Mouse (Mus musculus) naive thymus-derived CD4-positive, alpha-beta T cell, adult 2 months (primary cell): ENCODE results near the gene Syngr1.
A peak's percentile ranks its signal among the peaks of the same experiment; 100 is the strongest.

Source experiments
- DNase-seq: peaks from one replicate; pipeline ENCODE4 v3.0.0-alpha.2; 2011; ENCODE audit warnings: low read depth

Gene Syngr1

GRCm38 (mm10) chr15:80070095-80070644 is 21.0 kb upstream of the Syngr1 start:
- no peak for DNase-seq

DNA sequence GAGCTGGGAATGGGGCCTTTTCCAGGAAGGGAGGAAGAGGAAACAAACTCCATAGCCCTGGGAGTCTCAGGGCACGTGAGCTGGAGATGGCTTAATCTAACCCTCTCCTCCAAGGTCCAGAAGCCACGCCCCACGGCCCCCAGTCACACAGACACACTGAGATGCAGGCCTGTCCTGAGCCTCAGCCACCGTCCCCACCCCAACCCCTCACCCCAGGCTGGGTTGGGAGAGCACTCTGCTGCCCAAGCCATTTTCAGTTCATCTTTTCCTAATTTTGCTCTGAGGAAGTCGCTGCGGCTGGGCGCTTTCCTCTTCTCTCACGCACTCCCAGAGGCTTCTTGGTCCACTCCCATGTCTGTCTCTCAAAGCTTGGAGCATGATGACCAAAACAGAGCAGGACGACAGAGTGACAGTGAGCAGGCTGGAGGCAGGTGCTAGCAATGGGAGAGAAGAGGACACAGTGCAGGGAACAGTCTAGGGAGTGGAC is 19.1 kb upstream of the Syngr1 start:
- no peak for DNase-seq

DNA sequence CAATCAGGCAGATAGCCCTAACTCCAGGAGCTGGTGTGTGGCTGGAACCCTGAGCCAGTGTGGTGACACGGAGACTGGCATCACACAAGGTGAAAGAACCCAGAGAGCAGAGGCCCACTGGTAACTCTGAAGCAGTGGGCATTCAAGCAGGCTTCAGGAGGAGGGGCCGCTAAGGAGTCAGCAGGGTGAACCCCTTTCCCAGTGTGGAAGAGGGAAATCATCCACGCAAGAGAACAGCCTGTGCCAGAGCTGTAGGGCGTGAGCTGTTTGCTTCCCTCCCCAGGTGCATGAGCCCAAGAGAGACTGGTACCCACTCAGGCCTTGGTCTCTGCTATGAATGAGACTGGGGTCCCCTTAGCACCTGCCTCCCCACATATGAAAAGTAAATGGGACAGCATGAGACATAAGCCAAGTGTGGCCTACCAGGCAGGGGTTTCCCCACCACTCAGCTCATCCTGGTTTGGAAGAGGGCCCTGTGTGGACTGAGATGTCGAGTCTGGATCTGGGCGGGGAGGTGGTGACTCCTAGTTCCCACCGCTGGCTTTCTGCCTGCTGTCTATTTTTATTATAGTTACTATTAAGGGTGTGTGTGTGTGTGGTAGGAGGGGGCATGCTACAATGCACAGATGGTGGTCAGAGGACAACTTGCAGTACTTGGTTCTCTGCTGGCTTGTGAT is 18.4 kb upstream of the Syngr1 start:
- no peak for DNase-seq

GRCm38 (mm10) chr15:80073256-80073621 is 17.9 kb upstream of the Syngr1 start:
- DNase-seq = no peak

GRCm38 (mm10) chr15:80074663-80075373 is 16.3 kb upstream of the Syngr1 start:
- no peak for DNase-seq

DNA sequence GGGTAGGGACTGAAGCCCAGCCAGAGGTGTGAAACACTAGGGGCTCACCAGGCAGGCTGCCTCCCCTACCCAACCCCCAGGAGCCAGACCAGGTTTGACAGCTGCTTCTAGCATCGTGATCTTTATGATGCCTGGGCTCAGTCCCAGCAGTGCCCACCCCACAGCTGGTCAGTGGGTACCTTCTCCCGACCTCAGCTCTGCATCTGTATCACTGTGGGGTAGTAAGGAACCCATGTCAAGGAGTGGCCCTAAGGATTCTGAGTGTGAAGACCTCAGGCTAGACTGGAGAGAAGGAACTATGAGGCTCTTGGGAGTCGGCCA is 15.8 kb upstream of the Syngr1 start:
- DNase-seq = no peak

- peak; percentile 9 for DNase-seq
Observed at GRCm38 (mm10) chr15:80075733-80076337, 15.3 kb upstream of the Syngr1 start.

GRCm38 (mm10) chr15:80076338-80077136 is 14.6 kb upstream of the Syngr1 start:
- DNase-seq = peak; percentile 86

GRCm38 (mm10) chr15:80078058-80078814 is 12.9 kb upstream of the Syngr1 start:
- no peak for DNase-seq

GRCm38 (mm10) chr15:80079129-80079668 is 11.9 kb upstream of the Syngr1 start:
- DNase-seq = no peak

DNA sequence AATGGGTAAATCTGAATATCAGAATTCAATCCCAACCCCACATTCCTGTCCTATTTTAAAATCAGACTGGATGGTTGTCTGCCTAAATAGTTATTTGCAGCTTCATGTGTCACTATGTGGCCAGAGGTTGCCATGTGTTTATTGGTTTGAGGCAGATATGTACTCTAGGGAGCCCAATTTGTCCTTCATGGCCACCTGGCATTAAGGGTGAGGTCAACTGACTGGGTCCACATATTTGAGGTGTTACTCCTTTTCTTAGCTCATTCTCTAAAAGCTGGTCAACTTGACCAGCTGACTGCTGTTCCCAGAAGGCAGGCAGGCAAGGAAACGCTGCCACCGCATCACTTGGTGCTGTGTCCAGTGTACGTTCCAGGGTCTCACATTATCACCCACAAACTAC is 11.2 kb upstream of the Syngr1 start:
- no peak for DNase-seq

DNA sequence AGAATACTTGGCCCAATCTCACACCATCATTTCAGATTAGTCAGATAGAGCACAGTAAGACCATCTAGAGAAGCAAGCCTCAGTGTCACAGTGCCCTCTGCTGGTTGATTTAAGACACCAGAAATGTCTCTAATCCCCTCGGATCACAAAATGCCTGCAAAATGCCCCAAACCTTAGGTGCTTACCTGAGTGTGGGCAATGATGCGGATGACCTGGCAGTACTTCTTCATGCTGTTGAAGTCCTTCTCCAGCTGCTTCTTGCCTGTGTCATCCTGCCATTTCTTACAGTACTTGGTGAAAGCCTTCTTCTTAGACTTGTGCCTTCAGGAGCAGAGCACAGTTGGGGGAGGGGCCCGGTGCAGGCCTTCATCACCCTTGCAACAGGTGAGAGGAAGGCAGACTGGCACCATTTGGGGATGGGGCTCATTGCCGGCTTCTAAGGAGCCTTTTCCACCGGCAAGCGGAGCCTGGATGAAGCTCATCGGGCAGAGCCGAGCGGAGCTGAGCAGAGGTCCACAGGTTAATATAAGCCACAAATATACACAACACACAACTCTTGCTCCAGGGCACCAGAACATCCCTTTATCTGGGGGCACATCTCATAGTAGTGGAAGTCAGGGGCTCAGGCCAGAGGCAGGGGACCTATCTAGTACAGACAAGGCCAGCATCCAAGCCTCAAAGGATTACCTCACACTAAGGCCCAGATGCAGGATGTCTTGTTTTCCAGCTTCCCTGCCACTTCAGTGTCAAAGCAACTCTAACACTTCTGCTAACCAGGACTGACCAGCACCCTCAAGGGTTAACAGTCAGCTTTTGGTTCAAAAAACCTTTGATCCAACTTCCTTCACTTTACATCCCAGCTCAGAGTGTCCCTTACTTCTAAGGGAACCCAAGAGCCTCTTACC is 10.2 kb upstream of the Syngr1 start:
- DNase-seq = peak; percentile 88

DNA sequence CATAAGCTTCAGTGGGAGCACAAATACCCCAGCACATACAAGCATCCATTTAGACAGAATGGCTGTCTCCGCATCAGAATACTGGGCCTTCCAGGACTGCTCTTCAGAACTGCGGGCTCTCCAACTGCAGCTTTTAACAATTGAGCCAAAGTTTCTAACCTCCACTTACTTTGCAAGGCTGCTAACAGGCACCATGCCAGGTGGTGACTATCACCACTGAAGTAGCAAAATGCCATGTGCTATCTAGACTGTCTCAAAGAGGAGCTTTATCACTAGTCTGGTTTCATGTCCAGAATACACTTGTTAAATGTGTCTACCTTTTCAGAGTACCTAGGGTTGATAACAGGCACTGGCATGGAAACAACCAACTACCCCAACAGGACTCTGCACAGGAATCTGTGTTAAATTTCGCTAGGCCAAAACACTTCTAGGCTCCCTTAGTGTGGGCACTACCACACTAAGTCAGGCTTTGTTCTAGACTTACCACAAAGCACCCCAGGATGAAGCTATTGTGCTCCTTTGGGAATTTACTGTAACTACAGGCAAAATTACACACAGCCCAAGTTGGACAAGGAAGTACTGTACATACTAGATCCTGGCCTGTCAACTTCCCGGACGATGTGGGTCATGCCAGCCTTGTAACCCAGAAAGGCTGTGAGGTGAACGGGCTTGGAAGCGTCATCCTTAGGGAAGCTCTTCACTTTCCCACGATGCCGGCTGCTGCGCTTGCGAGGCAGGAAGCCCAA is 9.2 kb upstream of the Syngr1 start:
- DNase-seq = peak; percentile 42

DNA sequence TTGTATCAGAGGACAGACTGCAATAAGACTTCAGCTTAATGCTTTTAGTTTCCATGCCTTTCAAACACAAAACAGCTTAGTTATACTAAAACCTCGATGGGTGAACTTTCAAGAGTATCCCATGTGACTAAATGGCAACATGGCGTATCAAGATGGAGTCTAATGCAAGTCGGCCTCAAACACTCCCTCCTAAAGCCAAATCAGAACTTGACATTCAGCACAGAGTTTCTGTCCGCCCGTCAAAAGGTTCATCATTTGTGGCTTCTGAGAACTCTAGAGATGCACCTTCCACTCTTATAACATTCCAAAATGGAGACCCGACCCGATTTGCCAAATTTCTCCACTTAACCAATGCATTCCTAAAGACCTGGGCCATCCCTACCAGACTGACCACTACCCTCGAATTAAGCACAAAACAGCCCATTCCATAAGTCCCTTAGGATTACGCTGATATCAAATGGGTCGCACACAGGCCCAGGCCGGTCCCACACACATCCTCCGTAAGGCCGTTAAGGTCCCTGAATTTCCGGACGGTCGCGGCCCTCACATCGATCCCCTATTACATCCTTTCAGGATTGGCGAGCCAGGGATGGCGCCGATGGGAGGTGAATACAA is 8.4 kb upstream of the Syngr1 start:
- DNase-seq = peak; percentile 63

- peak; percentile 100 for DNase-seq
Observed at GRCm38 (mm10) chr15:80083276-80083731, 7.8 kb upstream of the Syngr1 start.

DNA sequence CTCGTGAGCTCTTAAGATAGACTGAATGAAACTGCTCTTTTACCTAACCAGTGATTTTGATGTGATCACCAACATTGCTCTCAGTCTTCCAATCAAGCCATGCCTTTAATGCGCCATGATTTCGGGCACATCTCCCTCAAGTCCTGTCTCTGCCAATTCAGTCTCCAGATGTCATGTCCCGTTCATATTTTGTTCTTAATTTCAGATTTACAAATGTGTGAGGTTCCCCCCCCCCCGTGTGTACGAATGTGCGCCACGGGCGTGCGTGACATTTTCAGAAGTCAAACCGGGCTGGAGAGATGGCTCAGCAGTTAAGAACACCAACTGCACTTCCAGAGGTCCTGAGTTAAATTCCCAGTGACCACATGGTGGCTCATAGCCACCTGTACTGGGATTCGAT is 7.4 kb upstream of the Syngr1 start:
- no peak for DNase-seq

GRCm38 (mm10) chr15:80087406-80088012 is 3.6 kb upstream of the Syngr1 start:
- DNase-seq = no peak

- DNase-seq = peak; percentile 97
Observed at GRCm38 (mm10) chr15:80088637-80089036, 2.5 kb upstream of the Syngr1 start.
